Mouse (Mus musculus): Measurements from ENCODE around the gene Serpinf1. TPM values are rescaled to one million over a fixed set of nuclear protein-coding genes. Genes with fewer than 3 reads are reported as not detected.
A peak's percentile ranks its signal among the peaks of the same experiment; 100 is the strongest.

Serpinf1 gene
- polyA plus RNA-seq, 1 experiment from 2014 or later = 54.2 TPM

GRCm38 (mm10) chr11:75441034-75441433, 18.5 kb upstream of the Serpinf1 start:
- H3K27me3 ChIP-seq (ENCODE audit: control insufficient read depth, insufficient read depth, low read length) = no peaks in the 10 kb centered on the region
- peaks cover 15% of the 10 kb centered on the region for H3K36me3 ChIP-seq (ENCODE audit: control insufficient read depth, insufficient read depth, low read length)
- H3K9ac ChIP-seq (replicated peaks; ENCODE audit: low read depth, low read length) = no peak overlapping the region
- H3K4me2 ChIP-seq (replicated peaks; ENCODE audit: low read depth, low read length) = no peak overlapping the region
- no peak overlapping the region for H3K4me3 ChIP-seq (ENCODE audit: low read depth, low read length)
- 82% methylated on average over 7 of the region's 7 CpGs for WGBS
- H3K9me3 ChIP-seq (ENCODE audit: control insufficient read depth, low read depth, low read length) = no peaks in the 10 kb centered on the region
- no peak for ATAC-seq (ENCODE audit: insufficient number of reproducible peaks, insufficient read depth, low FRiP score, low read depth)
- 0 out of 2 replicates have a peak, but pooled peaks cover 2% of the 10 kb centered on the region for H3K4me1 ChIP-seq (ENCODE audit: control insufficient read depth, insufficient read depth, low read length)
- no peak overlapping the region for H3K27ac ChIP-seq (ENCODE audit: low read length)

- H3K9ac ChIP-seq (replicated peaks; ENCODE audit: low read depth, low read length) = no peak overlapping the region
- WGBS = 83% methylated on average over 3 of the region's 3 CpGs
- H3K4me1 ChIP-seq (ENCODE audit: control insufficient read depth, insufficient read depth, low read length) = 0 out of 2 replicates have a peak, but pooled peaks cover 2% of the 10 kb centered on the region
These were observed 17.4 kb upstream of the Serpinf1 start for GRCm38 (mm10) chr11:75439951-75440350.

GRCm38 (mm10) chr11:75439363-75439762, 16.9 kb upstream of the Serpinf1 start, which contains the start of gene Serpinf2:
Gene Serpinf2, minus strand, starts transcription at chr11:75439591.
- no peaks in the 10 kb centered on the region for H3K27me3 ChIP-seq (ENCODE audit: control insufficient read depth, insufficient read depth, low read length)
- 0 out of 2 replicates have a peak, but pooled peaks cover 2% of the 10 kb centered on the region for H3K4me1 ChIP-seq (ENCODE audit: control insufficient read depth, insufficient read depth, low read length)
- H3K4me2 ChIP-seq (replicated peaks; ENCODE audit: low read depth, low read length) = no peak within 1 kb of the TSS
- no peak within 1 kb of the TSS for H3K27ac ChIP-seq (ENCODE audit: low read length)
- ATAC-seq (ENCODE audit: insufficient number of reproducible peaks, insufficient read depth, low FRiP score, low read depth) = peak; percentile 73
- H3K36me3 ChIP-seq (ENCODE audit: control insufficient read depth, insufficient read depth, low read length) = peaks cover 12% of the 10 kb centered on the region
- H3K9me3 ChIP-seq (ENCODE audit: control insufficient read depth, low read depth, low read length) = no peaks in the 10 kb centered on the region
- H3K4me3 ChIP-seq (ENCODE audit: low read depth, low read length) = no peak within 1 kb of the TSS
- no peak within 1 kb of the TSS for H3K9ac ChIP-seq (replicated peaks; ENCODE audit: low read depth, low read length)
- WGBS = 70% methylated on average over 6 of the region's 6 CpGs

More at GRCm38 (mm10) chr11:75439951-75440350, 17.4 kb upstream of the Serpinf1 start:
- ATAC-seq (ENCODE audit: insufficient number of reproducible peaks, insufficient read depth, low FRiP score, low read depth) = no peak
- H3K27ac ChIP-seq (ENCODE audit: low read length) = no peak overlapping the region
- no peak overlapping the region for H3K4me2 ChIP-seq (replicated peaks; ENCODE audit: low read depth, low read length)
- H3K27me3 ChIP-seq (ENCODE audit: control insufficient read depth, insufficient read depth, low read length) = no peaks in the 10 kb centered on the region
- H3K4me3 ChIP-seq (ENCODE audit: low read depth, low read length) = no peak overlapping the region
- no peaks in the 10 kb centered on the region for H3K9me3 ChIP-seq (ENCODE audit: control insufficient read depth, low read depth, low read length)
- H3K36me3 ChIP-seq (ENCODE audit: control insufficient read depth, insufficient read depth, low read length) = peaks cover 15% of the 10 kb centered on the region

DNA sequence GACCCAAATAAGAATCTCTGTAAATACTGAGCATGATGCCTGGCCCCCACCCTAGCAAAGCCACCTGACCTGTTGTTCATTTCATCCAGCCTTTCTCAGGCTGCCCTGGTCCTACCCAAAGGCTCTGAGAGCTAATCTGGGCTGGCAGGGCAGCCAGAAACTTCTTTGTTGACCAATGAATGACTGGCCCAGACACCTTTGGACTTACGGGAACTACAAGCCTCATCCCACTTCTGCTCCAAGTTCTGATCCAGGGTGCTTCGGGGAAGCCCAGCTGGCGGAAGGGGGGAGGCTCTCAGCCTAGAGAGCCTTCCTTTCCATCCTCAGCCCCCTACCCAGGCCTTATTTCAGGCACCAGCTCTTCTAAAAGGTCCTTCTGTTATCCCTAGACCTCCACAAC, 16.3 kb upstream of the Serpinf1 start:
- Histone ChIP-seq H3K4me1 (ENCODE audit: control insufficient read depth, insufficient read depth, low read length) (0 out of 2 replicates have a peak, but pooled peaks cover 2% of the 10 kb centered on the region), H3K27ac (ENCODE audit: low read length) (no peak overlapping the region), H3K36me3 (ENCODE audit: control insufficient read depth, insufficient read depth, low read length) (peaks cover 12% of the 10 kb centered on the region), H3K9ac (replicated peaks; ENCODE audit: low read depth, low read length) (no peak overlapping the region), H3K4me2 (replicated peaks; ENCODE audit: low read depth, low read length) (no peak overlapping the region), H3K9me3 (ENCODE audit: control insufficient read depth, low read depth, low read length) (no peaks in the 10 kb centered on the region), H3K4me3 (ENCODE audit: low read depth, low read length) (no peak overlapping the region), H3K27me3 (ENCODE audit: control insufficient read depth, insufficient read depth, low read length) (no peaks in the 10 kb centered on the region)
- WGBS = 85% methylated on average over 3 of the region's 3 CpGs
- no peak for ATAC-seq (ENCODE audit: insufficient number of reproducible peaks, insufficient read depth, low FRiP score, low read depth)

DNA sequence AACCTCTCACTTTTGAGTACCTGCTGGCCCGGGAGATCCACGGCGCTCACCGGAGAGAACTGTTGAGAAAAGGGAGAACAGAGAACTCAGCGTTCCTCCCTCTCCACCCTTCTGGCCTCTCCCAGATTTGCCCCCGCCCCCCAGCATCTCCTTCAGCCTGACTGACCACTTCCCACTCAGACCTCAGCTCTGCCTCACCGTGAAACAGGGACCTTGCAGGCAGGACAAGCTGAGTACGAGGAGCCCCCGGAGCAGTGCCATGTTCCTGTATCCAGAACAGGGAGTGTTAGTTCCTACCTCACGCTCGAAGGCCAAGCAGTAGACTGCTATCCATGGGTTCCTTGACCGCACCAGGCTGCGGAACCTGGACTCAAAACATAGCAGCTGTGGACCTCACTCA, 15.7 kb upstream of the Serpinf1 start:
- H3K4me3 ChIP-seq (ENCODE audit: low read depth, low read length) = no peak overlapping the region
- no peak overlapping the region for H3K9ac ChIP-seq (replicated peaks; ENCODE audit: low read depth, low read length)
- no peaks in the 10 kb centered on the region for H3K9me3 ChIP-seq (ENCODE audit: control insufficient read depth, low read depth, low read length)
- H3K4me1 ChIP-seq (ENCODE audit: control insufficient read depth, insufficient read depth, low read length) = 0 out of 2 replicates have a peak, but pooled peaks cover 2% of the 10 kb centered on the region
- no peak overlapping the region for H3K4me2 ChIP-seq (replicated peaks; ENCODE audit: low read depth, low read length)
- no peak overlapping the region for H3K27ac ChIP-seq (ENCODE audit: low read length)
- ATAC-seq (ENCODE audit: insufficient number of reproducible peaks, insufficient read depth, low FRiP score, low read depth) = no peak
- WGBS = 77% methylated on average over 13 of the region's 13 CpGs
- peaks cover 12% of the 10 kb centered on the region for H3K36me3 ChIP-seq (ENCODE audit: control insufficient read depth, insufficient read depth, low read length)
- no peaks in the 10 kb centered on the region for H3K27me3 ChIP-seq (ENCODE audit: control insufficient read depth, insufficient read depth, low read length)

DNA sequence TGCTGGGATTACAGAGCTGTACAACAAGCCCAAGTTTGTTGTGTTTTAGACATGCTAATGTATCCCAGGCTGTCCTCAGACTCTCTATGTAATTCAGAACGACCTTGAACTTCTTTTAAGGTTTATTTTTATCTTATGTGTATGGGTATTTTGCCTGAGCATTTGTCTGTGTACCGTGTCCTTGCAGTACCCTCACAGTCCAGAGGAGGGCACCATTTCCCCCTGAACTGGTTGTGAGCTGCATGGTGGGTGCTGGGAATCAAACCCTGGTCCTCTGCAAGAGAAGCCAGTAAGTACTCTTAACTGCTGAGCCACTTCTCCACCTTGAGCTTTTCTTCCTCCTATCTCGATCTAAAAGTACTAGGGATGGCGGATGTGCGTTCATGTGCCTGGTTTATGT, 11.6 kb upstream of the Serpinf1 start:
- H3K9ac ChIP-seq (replicated peaks; ENCODE audit: low read depth, low read length) = no peak overlapping the region
- H3K4me2 ChIP-seq (replicated peaks; ENCODE audit: low read depth, low read length) = no peak overlapping the region
- no peaks in the 10 kb centered on the region for H3K4me1 ChIP-seq (ENCODE audit: control insufficient read depth, insufficient read depth, low read length)
- 87% methylated on average over 5 of the region's 5 CpGs for WGBS
- no peaks in the 10 kb centered on the region for H3K36me3 ChIP-seq (ENCODE audit: control insufficient read depth, insufficient read depth, low read length)
- H3K9me3 ChIP-seq (ENCODE audit: control insufficient read depth, low read depth, low read length) = no peaks in the 10 kb centered on the region
- no peaks in the 10 kb centered on the region for H3K27me3 ChIP-seq (ENCODE audit: control insufficient read depth, insufficient read depth, low read length)
- no peak overlapping the region for H3K27ac ChIP-seq (ENCODE audit: low read length)
- no peak overlapping the region for H3K4me3 ChIP-seq (ENCODE audit: low read depth, low read length)
- no peak for ATAC-seq (ENCODE audit: insufficient number of reproducible peaks, insufficient read depth, low FRiP score, low read depth)

DNA sequence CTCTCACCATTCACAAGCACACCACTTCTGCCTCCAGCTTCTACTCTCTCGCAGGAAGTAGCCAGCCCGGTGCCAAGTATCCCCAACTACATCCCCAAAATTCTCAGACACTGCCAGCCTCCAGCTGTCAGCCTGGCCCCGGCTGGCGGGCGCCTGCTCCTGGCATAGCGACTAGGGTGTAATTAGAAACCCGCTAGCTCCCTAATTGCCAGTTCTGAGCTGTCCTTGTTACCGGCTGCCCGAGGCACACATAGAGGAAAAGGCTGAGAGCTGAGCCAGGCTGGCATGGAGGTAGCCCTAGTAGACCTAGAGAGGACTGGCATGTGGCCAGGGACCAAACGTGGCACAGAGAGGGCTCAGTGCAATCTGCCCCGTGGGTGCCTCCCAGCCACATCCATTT, 8.8 kb upstream of the Serpinf1 start:
- H3K9me3 ChIP-seq (ENCODE audit: control insufficient read depth, low read depth, low read length) = no peaks in the 10 kb centered on the region
- H3K4me2 ChIP-seq (replicated peaks; ENCODE audit: low read depth, low read length) = no peak overlapping the region
- no peak overlapping the region for H3K4me3 ChIP-seq (ENCODE audit: low read depth, low read length)
- 83% methylated on average over 11 of the region's 11 CpGs for WGBS
- no peaks in the 10 kb centered on the region for H3K36me3 ChIP-seq (ENCODE audit: control insufficient read depth, insufficient read depth, low read length)
- ATAC-seq (ENCODE audit: insufficient number of reproducible peaks, insufficient read depth, low FRiP score, low read depth) = no peak
- H3K9ac ChIP-seq (replicated peaks; ENCODE audit: low read depth, low read length) = no peak overlapping the region
- H3K27me3 ChIP-seq (ENCODE audit: control insufficient read depth, insufficient read depth, low read length) = no peaks in the 10 kb centered on the region
- no peaks in the 10 kb centered on the region for H3K4me1 ChIP-seq (ENCODE audit: control insufficient read depth, insufficient read depth, low read length)
- no peak overlapping the region for H3K27ac ChIP-seq (ENCODE audit: low read length)

- H3K4me3 ChIP-seq (ENCODE audit: low read depth, low read length) = no peak overlapping the region
- H3K9me3 ChIP-seq (ENCODE audit: control insufficient read depth, low read depth, low read length) = no peaks in the 10 kb centered on the region
- H3K4me1 ChIP-seq (ENCODE audit: control insufficient read depth, insufficient read depth, low read length) = no peaks in the 10 kb centered on the region
- no peak overlapping the region for H3K9ac ChIP-seq (replicated peaks; ENCODE audit: low read depth, low read length)
- WGBS = 81% methylated on average over 9 of the region's 9 CpGs
- H3K27ac ChIP-seq (ENCODE audit: low read length) = no peak overlapping the region
- H3K27me3 ChIP-seq (ENCODE audit: control insufficient read depth, insufficient read depth, low read length) = no peaks in the 10 kb centered on the region
- H3K4me2 ChIP-seq (replicated peaks; ENCODE audit: low read depth, low read length) = no peak overlapping the region
- ATAC-seq (ENCODE audit: insufficient number of reproducible peaks, insufficient read depth, low FRiP score, low read depth) = no peak
- H3K36me3 ChIP-seq (ENCODE audit: control insufficient read depth, insufficient read depth, low read length) = no peaks in the 10 kb centered on the region
These were observed 6.7 kb upstream of the Serpinf1 start for GRCm38 (mm10) chr11:75429019-75429705.

DNA sequence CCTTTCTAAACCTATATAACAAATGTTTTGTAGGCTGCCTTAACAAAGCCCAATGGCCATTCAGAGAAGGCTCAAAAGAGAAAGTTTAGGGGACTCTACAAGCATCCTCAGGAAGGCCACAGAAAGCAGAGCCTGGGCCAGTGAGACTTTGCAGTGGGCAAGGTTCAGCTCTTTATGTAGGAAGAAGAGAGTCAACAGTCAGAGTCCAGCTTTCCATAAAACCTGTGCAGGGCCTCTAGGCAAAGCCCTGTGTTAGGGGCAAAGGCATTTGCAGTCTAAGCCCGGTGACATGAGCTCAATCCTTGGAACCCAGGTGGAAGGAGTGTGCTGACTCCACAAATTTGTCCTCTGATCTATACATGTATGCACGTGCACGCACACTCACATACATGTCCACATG, 2.0 kb upstream of the Serpinf1 start:
- H3K36me3 ChIP-seq (ENCODE audit: control insufficient read depth, insufficient read depth, low read length) = no peaks in the 10 kb centered on the region
- no peak overlapping the region for H3K27ac ChIP-seq (ENCODE audit: low read length)
- H3K9ac ChIP-seq (replicated peaks; ENCODE audit: low read depth, low read length) = no peak overlapping the region
- ATAC-seq (ENCODE audit: insufficient number of reproducible peaks, insufficient read depth, low FRiP score, low read depth) = no peak
- 92% methylated on average over 3 of the region's 3 CpGs for WGBS
- no peak overlapping the region for H3K4me2 ChIP-seq (replicated peaks; ENCODE audit: low read depth, low read length)
- no peaks in the 10 kb centered on the region for H3K9me3 ChIP-seq (ENCODE audit: control insufficient read depth, low read depth, low read length)
- peaks cover 10% of the 10 kb centered on the region for H3K4me1 ChIP-seq (ENCODE audit: control insufficient read depth, insufficient read depth, low read length)
- H3K27me3 ChIP-seq (ENCODE audit: control insufficient read depth, insufficient read depth, low read length) = no peaks in the 10 kb centered on the region
- H3K4me3 ChIP-seq (ENCODE audit: low read depth, low read length) = no peak overlapping the region

All from stomach, embryonic 14.5 days (tissue).